Mouse (Mus musculus) adrenal gland (tissue): ENCODE measurements around the gene Pradc1.

ENCODE experiments used
- intact Hi-C: fragments of 180-260 bp; cut with DNase I; formaldehyde crosslinking; loops from one replicate; pipeline ENCODE4 v1.15.1; 2025

Gene Pradc1

DNA sequence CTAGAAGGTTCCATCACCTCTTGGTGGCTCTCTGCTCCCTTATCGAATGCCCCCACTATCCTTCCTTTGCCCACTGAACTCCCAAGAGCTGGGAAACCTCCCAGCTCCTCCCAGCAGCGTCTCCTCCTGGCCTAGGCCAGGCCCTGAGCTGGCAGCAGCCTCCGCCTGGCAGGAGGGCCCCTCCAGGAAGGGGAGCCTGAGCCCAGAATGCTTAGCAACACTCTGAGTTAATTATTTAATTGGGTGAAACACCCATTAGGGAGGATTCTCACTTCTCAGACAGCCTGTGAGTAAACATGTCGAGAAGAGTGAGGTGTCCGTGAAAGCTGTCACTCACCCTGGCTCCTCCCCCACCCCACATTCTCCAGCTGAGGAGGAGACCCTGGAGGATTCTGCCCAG, 52.1 kb downstream of the Pradc1 start:
- intact Hi-C loops, result loop anchor here (5.0 kb wide), 2 partner anchors 137 to 237 kb away; no protein-coding TSS in a partner anchor

DNA sequence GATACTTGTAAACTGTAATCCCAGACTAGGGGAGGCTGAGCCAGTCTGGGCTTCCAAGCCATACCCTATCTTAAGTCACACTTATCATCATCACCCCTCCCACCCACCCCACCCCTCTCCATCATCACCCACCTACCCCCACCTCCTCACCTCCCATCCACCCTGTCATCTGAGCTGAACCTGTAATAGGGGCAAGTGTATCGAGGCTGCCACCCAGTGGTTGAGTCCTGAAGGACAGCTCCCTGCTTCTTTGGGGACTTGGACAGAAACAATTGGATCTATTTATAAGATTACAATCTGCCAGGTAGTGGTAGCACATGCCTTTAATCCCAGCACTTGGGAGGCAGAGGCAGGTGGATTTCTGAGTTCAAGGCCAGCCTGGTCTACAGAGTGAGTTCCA, 54.6 kb downstream of the Pradc1 start:
- intact Hi-C loops, result loop anchor here (5.0 kb wide), 2 partner anchors 135 to 235 kb away; no protein-coding TSS in a partner anchor
